Mouse (Mus musculus) lung, postnatal 0 days (tissue): ENCODE measurements around the gene Ankrd6. TPM values are rescaled to one million over a fixed set of nuclear protein-coding genes. Genes with fewer than 3 reads are reported as not detected.

ENCODE experiments used
- ATAC-seq: fragments of 200-750 bp; cut with Nextera tagmentation; 2 replicates; pipeline ENCODE4 v1.8.0; 2017; ENCODE audit warnings: moderate library complexity
- DNase-seq: peaks from one replicate; pipeline ENCODE4 v3.0.0-alpha.2; 2016; ENCODE audit warnings: low spot score
- H3K27ac ChIP-seq: fragments of 300-500 bp; sonication (generic); 2 replicates; pipeline ENCODE4 v1.5.1; 2014; ENCODE audit warnings: antibody characterized with exemption, mild to moderate bottlenecking, low read length, mixed read lengths
- H3K27me3 ChIP-seq: fragments of 300-500 bp; sonication (generic); replicated peaks from 2 replicates; pipeline ENCODE4 v1.6.1; 2014; ENCODE audit warnings: low read length, mixed read lengths; ENCODE audit not compliant: insufficient read depth
- H3K36me3 ChIP-seq: fragments of 300-500 bp; sonication (generic); 2 replicates; pipeline ENCODE4 v1.6.1; 2014; ENCODE audit warnings: low read length, mixed read lengths; ENCODE audit not compliant: insufficient read depth
- H3K4me1 ChIP-seq: fragments of 300-500 bp; sonication (generic); 2 replicates; pipeline ENCODE4 v1.6.1; 2014; ENCODE audit warnings: antibody characterized with exemption, low read depth, low read length, mixed read lengths; ENCODE audit not compliant: insufficient read depth
- H3K4me2 ChIP-seq: fragments of 300-500 bp; sonication (generic); replicated peaks from 2 replicates; pipeline ENCODE4 v1.6.1; 2014; ENCODE audit warnings: low read depth, mild to moderate bottlenecking, low read length, moderate library complexity, mixed read lengths
- H3K4me3 ChIP-seq: fragments of 300-500 bp; sonication (generic); 2 replicates; pipeline ENCODE4 v1.5.1; 2014; ENCODE audit warnings: low read depth, low read length
- H3K9ac ChIP-seq: fragments of 300-500 bp; sonication (generic); replicated peaks from 2 replicates; pipeline ENCODE4 v1.6.1; 2014; ENCODE audit warnings: low read depth, mild to moderate bottlenecking
- H3K9me3 ChIP-seq: fragments of 300-500 bp; sonication (generic); 2 replicates; pipeline ENCODE4 v1.6.1; 2016; ENCODE audit warnings: low read length, mixed read lengths
- CTCF ChIP-seq: IDR thresholded peaks from 2 replicates; pipeline ENCODE4 v1.5.1; 2016; ENCODE audit warnings: antibody characterized with exemption, mild to moderate bottlenecking
- EP300 ChIP-seq: IDR thresholded peaks from 2 replicates; pipeline ENCODE4 v1.6.1; 2016; ENCODE audit warnings: antibody characterized with exemption, mild to moderate bottlenecking, control low read depth
- WGBS: fragments of 180-500 bp; shearing (Covaris S2); extraction: QIAGEN DNeasy Blood & Tissue Kit; methylation state at CpG from one replicate; pipeline ENCODE4 v1.1.7; 2014; 5-methylcytosine and 5-hydroxymethylcytosine counted together
- polyA plus RNA-seq: library from polyadenylated mRNA; unstranded; fragments of >200 nt; fragmentation: Nextera tagmentation; extraction: Ambion mirVana; gene quantifications from 2 replicates; pipeline ENCODE4 v1.2.1, GENCODE M21; 2015

Gene Ankrd6
- polyA plus RNA-seq, 1 experiment from 2014 or later = 1.2 TPM

GRCm38 (mm10) chr4:32852819-32853218 is 97.8 kb downstream of the Ankrd6 start:
- no peak overlapping the region for H3K9ac ChIP-seq
- H3K27me3 ChIP-seq = no peaks in the 10 kb centered on the region
- WGBS = 79% methylated on average over 6 of the region's 6 CpGs
- no peak for ATAC-seq
- TF ChIP-seq CTCF (no peak), EP300 (no peak)
- no peak for DNase-seq
- H3K4me3 ChIP-seq = no peak overlapping the region
- no peaks in the 10 kb centered on the region for H3K4me1 ChIP-seq
- no peak overlapping the region for H3K4me2 ChIP-seq
- no peaks in the 10 kb centered on the region for H3K36me3 ChIP-seq
- H3K9me3 ChIP-seq = no peaks in the 10 kb centered on the region
- no peak overlapping the region for H3K27ac ChIP-seq

- H3K36me3 ChIP-seq = no peaks in the 10 kb centered on the region
- no peak overlapping the region for H3K9ac ChIP-seq
- no peak overlapping the region for H3K4me2 ChIP-seq
- H3K9me3 ChIP-seq = no peaks in the 10 kb centered on the region
- DNase-seq = no peak
- ATAC-seq = no peak
- H3K4me1 ChIP-seq = no peaks in the 10 kb centered on the region
- no peak overlapping the region for H3K4me3 ChIP-seq
- no peaks in the 10 kb centered on the region for H3K27me3 ChIP-seq
- H3K27ac ChIP-seq = no peak overlapping the region
- 88% methylated on average over 8 of the region's 8 CpGs for WGBS
- TF ChIP-seq EP300 = no peak
- TF ChIP-seq CTCF = no peak
Measured at GRCm38 (mm10) chr4:32852294-32852693, 98.3 kb downstream of the Ankrd6 start.

- H3K4me3 ChIP-seq = no peak overlapping the region
- DNase-seq = no peak
- H3K9ac ChIP-seq = no peak overlapping the region
- no peak overlapping the region for H3K4me2 ChIP-seq
- H3K27me3 ChIP-seq = no peaks in the 10 kb centered on the region
- H3K9me3 ChIP-seq = no peaks in the 10 kb centered on the region
- H3K27ac ChIP-seq = no peak overlapping the region
- no peaks in the 10 kb centered on the region for H3K36me3 ChIP-seq
- H3K4me1 ChIP-seq = no peaks in the 10 kb centered on the region
- TF ChIP-seq CTCF (no peak), EP300 (no peak)
- ATAC-seq = no peak
- WGBS = 87% methylated on average over 3 of the region's 3 CpGs
Measured at GRCm38 (mm10) chr4:32838401-32838800, 112.2 kb downstream of the Ankrd6 start.

- DNase-seq = no peak
- no peak for ATAC-seq
- 83% methylated on average over 9 of the region's 9 CpGs for WGBS
- Histone ChIP-seq H3K9me3 (no peaks in the 10 kb centered on the region), H3K9ac (no peak overlapping the region), H3K27ac (no peak overlapping the region), H3K27me3 (no peaks in the 10 kb centered on the region), H3K36me3 (no peaks in the 10 kb centered on the region), H3K4me3 (no peak overlapping the region), H3K4me2 (no peak overlapping the region), H3K4me1 (no peaks in the 10 kb centered on the region)
- TF ChIP-seq EP300 = no peak
- no peak for TF ChIP-seq CTCF
Measured at GRCm38 (mm10) chr4:32836071-32836470, 114.6 kb downstream of the Ankrd6 start.

- 75% methylated on average over 3 of the region's 3 CpGs for WGBS
- Histone ChIP-seq H3K27me3 (no peaks in the 10 kb centered on the region), H3K9me3 (no peaks in the 10 kb centered on the region), H3K4me3 (no peak overlapping the region), H3K9ac (no peak overlapping the region), H3K4me1 (no peaks in the 10 kb centered on the region), H3K27ac (no peak overlapping the region), H3K4me2 (no peak overlapping the region), H3K36me3 (no peaks in the 10 kb centered on the region)
- ATAC-seq (no peak), DNase-seq (no peak)
- no peak for TF ChIP-seq CTCF
- no peak for TF ChIP-seq EP300
Measured at GRCm38 (mm10) chr4:32834541-32834940, 116.1 kb downstream of the Ankrd6 start.

- Histone ChIP-seq H3K9ac (no peak overlapping the region), H3K4me3 (no peak overlapping the region), H3K9me3 (no peaks in the 10 kb centered on the region), H3K36me3 (no peaks in the 10 kb centered on the region), H3K27ac (no peak overlapping the region), H3K4me1 (no peaks in the 10 kb centered on the region), H3K4me2 (peak overlapping the region; percentile 22; the same call in 1 of the 2 replicates), H3K27me3 (no peaks in the 10 kb centered on the region)
- ATAC-seq (peak; percentile 63; the same call in 1 of the 2 replicates), DNase-seq (peak; percentile 29)
- TF ChIP-seq EP300 (no peak), CTCF (no peak)
- WGBS = 48% methylated on average over 17 of the region's 17 CpGs
Measured at GRCm38 (mm10) chr4:32833494-32834282, 117.0 kb downstream of the Ankrd6 start.
